ENCODE assay signal across 14 mouse cellular contexts in the genomic region with DNA sequence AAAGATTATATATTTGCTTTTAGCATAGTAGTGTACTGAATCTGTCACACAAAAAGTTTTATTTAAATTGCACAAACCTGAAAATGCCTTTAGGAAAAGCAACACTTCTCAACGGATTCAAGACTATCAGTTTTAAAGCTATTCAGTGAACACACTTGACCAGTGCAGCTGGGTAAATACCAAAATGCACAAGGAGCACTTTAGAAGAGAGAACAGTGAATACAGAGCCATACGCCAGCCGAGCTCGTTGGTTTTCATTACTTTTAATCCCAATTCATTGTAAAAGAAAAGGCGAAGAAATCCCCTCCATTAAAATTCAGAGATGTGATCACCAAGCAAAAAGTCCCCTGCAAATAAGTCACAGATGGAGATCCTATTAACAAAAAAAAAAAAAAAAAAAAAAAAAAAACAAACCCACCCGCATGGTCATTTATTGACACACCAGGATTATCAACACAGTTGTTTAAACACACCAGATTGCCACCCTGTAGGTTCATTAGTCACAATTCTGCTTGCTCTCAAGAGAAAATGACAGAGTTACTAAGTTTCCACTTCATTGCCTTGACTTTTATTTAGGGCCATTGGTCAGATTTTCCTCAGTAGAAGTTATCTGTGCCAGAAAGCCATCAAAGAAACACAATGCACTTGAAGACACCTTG.
"Had no signal": no experiment of that assay in that cellular context is flagged by ENCODE, and none has a peak within 500 bp of the region (broad histone marks: within the 10 kb centered on the region; RNA-seq: fewer than 3 reads in every experiment).

No protein-coding gene starts in this region.

- ATAC-seq: intestine, embryonic 15.5 days; liver, postnatal 0 days; midbrain, embryonic 16.5 days had no signal

- H3K4me3 ChIP-seq: intestine, embryonic 15.5 days; layer of hippocampus, adult 2 months; limb, embryonic 12.5 days; liver, embryonic 13.5 days had no signal

- H3K4me2 ChIP-seq: intestine, embryonic 15.5 days; limb, embryonic 12.5 days; liver, embryonic 13.5 days had no signal

- H3K27ac ChIP-seq: intestine, embryonic 15.5 days; layer of hippocampus, adult 2 months; limb, embryonic 12.5 days; liver, embryonic 13.5 days had no signal

- H3K4me1 ChIP-seq: intestine, embryonic 15.5 days; limb, embryonic 12.5 days; liver, embryonic 13.5 days had no signal

- DNase-seq: kidney, adult 18-20 months; kidney, postnatal 10 days; kidney, postnatal 4 days; liver; liver, embryonic 13.5 days; liver, postnatal 0 days; right cerebral cortex, adult 18-20 months; right cerebral cortex, postnatal 25 days; thymus, adult 18-20 months; thymus, postnatal 14 days had no signal

- H3K27me3 ChIP-seq: intestine, embryonic 15.5 days; limb, embryonic 12.5 days; liver, embryonic 13.5 days had no signal

- H3K9ac ChIP-seq: intestine, embryonic 15.5 days; limb, embryonic 12.5 days; liver, embryonic 13.5 days; liver, postnatal 0 days had no signal

- H3K36me3 ChIP-seq: intestine, embryonic 15.5 days; limb, embryonic 12.5 days; liver, embryonic 13.5 days had no signal

- H3K9me3 ChIP-seq: intestine, embryonic 15.5 days; limb, embryonic 12.5 days; liver, embryonic 13.5 days had no signal
